Mouse (Mus musculus): Measurements from ENCODE around the gene Fam118b. TPM values are rescaled to one million over a fixed set of nuclear protein-coding genes. Genes with fewer than 3 reads are reported as not detected.

The Fam118b gene
- total RNA-seq, 2 experiments from 2014 or later: 23.7 to 26.8 TPM

DNA sequence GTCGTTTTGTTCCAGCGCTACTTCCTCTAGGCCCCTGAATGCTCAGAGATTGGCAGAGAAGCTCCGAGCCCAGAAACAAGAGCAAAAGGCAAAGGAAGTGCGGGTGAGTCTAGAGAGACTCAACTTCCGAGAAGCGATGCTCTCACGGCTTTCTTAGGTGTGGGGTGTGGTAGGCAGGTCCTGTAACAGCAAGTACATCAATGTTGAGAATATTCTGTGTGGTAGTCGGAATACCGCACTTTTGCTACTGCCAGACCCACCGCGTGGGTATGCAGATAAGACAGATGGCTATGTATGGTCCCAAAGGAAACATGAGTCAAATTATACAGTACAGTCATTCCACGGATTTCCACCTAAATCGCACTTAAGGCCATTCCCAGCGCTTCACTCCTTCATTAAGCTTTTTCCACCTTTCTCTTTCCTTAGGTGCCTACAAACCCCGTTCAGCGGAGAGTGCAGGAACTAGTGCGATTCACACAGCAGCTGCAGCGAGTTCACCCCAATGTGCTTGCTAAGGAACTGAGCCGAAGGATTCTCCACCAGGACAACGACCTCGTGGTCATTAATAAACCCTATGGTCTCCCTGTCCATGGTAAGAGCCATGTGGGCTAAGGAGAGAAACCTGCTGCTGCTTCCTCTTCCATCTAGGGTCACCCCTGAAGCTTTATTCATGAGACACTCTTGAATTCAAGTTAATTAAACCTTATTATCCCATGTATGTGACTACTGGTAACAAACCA is 541 bp upstream of the Fam118b start:
- DNase-seq (ENCODE audit: low spot score in 2 of 2): no peak

DNA sequence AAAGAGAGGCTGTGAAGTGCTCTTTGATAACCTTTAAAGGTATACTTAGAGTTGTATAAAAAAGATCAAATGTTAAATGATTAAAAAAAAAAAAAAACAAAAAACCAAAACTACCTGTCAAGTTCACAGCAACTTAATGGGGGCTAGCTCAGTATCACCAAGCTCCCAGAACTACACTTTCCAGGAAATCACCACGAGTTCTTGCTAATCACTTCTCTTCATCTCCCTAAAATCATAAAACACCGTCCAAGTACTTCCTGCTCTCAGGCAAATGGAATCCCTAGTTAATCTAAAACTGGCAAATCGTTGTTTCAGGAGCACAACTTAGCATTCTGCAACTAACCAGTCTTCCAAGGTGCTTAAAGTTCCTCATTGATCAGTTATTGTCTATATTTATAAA is 3.1 kb downstream of the Fam118b start:
- DNase-seq (ENCODE audit: low spot score in 2 of 2): no peak

DNA sequence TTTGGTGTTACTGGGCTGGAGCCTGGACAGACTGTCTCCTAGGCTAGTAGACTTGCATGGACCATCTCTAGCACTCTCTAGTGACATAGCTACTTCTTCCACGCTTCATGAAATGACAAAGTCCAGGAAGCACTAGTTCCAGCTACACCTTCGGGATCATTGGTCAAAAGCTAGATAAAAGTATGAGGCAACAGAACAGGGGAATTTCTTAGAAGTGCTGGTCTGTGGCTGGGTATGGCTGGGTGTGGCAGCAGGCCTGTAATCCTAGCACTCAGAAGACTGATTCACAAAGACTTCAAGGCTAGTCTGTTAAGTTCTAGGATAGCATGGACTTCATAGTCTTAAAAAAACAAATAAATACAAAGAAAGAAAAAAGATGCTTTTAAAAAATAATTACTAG is 4.2 kb downstream of the Fam118b start:
- no peak for DNase-seq (ENCODE audit: low spot score in 2 of 2)

DNA sequence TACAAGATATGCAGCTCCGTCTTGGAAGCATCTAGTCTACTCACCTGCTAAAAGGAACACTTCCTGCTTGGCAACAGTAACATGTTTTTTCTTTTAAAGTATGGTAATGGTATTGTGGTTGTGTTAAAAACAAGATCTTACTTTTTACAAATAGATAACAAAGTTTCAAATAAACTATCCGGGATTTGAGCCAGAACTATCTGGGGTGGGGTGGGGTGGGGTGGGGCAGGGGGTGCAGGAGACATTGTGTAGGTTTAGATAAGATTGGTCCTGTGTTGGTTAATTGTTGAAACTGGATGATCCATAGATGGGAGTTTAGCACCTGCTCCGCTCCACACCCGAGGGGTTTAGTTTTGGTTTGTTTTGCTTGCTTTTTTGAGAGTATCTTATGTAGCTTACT is 5.2 kb downstream of the Fam118b start:
- DNase-seq (ENCODE audit: low spot score in 2 of 2): no peak

DNA sequence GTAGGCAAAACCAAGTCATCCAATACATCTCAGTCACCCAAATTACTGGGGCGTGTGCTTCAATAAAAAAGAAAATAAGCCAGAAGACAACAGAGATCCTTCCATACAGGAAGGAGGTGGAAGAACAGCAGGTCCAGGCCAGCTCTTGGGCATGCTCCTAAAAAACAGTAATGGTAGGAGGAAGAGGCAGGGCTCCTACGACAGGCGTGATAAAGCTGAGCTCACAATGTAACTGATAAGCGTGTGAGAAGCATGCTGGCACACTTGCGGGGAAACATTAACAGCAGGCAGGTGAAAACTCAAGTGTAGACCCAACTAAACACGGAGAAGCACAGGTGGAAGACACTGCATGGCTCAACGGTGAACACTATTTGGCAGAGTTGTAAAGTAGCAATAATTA is 10.2 kb downstream of the Fam118b start:
- DNase-seq (ENCODE audit: low spot score in 2 of 2): no peak

DNA sequence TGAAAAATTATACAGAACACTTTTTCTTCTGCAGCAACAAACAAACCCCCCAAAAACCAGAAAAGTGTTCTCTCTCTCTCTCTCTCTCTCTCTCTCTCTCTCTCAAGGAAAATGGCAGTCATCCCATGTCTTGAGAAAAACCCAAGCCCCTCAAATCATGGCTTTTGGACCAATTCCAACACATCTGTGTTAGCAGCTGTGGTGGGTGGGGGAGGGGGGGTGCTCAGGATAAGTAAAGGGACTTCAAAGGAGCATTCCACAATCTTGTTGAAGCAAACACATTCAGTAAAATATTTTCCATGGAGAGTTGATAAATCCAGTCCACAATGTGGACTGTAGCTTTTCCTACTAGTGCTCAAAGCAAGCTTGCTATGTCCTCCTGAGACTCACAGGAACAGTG is 18.1 kb downstream of the Fam118b start:
- no peak for DNase-seq (ENCODE audit: low spot score in 2 of 2)

DNA sequence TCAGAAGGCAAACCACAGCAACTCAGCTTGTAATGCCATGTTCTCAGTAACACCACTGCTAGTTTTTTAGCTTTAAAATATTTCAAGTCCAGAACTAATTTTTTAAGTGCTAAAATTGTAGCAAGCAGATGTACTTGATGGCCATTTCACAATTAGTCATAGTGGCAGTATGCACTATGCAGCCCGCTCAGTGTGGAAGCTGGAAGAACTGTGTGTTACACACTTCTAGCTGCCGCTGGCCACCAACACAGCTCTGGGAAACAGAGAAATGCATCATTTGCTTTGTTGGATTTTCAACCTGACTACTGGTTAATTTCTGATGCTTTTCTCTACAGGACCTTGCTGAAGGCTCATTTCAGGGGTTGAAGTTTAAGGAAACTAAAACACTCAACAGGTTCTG is 20.2 kb downstream of the Fam118b start:
- no peak for DNase-seq (ENCODE audit: low spot score in 2 of 2)

DNA sequence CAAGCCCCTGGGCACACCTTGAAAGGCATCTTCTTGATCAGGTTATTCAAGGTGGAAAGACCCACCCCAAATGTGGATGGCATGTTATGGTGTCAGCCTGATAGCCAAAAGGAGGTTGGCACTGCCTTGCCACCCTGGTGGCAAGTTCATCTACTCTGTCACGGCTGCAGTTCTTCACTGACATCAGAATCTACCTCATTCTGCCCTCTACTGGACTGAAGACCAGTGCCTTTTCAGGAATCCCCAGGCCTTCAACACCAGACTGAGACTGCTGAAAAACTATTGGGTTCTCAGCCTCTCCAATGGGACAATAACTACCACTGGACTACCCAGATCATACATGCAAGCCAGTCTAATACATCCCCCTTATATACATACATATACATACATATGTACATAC is 27.9 kb downstream of the Fam118b start:
- no peak for DNase-seq (ENCODE audit: low spot score in 2 of 2)

DNA sequence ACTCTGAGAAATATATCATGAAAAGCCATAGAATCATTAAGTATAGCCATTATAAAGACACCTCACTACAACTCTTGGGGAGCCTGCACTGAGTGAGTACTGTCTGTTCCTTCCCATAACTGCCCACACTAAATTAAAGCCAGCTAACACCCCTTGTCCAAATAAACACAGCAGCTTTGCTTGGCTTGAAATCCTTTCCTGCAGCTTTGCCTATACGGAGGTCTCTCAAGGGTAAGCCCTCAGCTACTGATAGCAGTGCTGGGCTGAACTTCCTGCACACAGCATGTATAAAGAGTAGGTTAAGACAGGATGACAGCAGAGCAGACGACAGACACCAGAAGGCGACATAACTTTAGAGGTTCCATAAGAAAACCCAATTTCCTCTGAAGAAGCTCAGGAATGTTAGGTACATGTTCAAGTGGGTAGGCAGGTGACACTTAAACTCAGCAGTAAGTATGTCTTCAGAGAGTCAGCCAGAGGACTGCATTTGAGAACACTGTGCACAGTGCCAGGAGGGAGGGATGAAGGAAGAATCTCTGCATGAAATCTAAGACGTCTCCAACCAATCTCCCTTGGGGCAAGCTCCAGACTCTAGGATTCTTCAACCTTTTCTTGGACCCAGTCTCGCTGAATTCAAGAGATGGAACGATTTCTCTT is 28.6 kb downstream of the Fam118b start:
- DNase-seq (ENCODE audit: low spot score in 2 of 2): no peak

DNA sequence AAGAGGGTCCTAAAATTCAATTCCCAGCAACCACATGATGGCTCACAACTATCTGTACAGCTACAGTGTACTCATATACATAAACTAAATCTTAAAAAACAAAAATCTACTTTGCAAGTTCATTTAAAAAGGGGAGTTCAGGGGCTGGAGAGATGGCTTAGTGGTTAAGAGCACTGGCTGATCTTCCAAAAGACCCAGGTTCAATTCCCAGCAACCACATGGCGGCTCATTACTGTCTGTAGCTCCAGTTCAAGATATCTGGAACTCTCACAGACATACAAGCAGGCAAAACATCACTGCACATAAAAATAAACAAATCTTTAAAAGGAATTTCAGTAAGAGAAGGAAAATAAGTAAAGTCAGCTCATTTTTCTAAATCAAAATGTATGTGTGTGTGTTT is 29.2 kb downstream of the Fam118b start:
- DNase-seq (ENCODE audit: low spot score in 2 of 2): no peak

DNA sequence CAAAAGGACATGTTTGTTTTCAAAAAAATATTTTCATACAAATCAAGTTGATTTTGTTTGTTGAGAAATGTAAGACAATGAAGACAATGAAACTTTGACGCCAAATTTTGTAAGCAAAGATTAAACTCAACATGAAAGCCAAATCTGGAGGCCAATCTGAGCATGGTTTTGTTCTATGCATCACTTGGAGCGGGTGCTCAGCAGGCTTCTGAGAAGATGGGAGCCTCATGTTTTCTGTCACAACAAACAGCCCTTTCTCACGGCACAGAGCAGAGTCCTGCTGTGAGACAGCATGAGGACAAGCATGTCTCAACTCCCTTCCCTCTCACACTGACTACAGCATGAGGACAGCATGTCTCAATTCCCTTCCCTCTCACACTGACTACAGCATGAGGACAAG is 31.6 kb downstream of the Fam118b start:
- no peak for DNase-seq (ENCODE audit: low spot score in 2 of 2)

DNA sequence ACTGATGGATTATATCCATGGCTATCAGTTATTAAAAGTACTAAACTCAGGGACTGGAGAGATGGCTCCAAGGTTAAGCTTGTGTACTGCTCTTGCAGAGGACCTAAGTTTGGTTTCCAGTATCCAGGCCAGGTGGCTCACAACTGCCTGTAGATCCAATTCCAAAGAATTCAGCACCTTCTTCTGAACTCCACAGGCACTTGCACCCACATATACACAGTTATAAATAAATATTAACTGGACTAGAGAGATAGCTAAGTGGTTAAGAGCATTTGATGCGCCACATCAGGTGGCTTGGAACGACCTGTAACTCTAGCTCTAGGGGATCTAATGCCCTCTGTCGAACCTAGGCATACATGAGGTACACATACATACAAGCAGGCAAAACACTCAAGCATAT is 38.9 kb downstream of the Fam118b start:
- DNase-seq (ENCODE audit: low spot score in 2 of 2): no peak

DNA sequence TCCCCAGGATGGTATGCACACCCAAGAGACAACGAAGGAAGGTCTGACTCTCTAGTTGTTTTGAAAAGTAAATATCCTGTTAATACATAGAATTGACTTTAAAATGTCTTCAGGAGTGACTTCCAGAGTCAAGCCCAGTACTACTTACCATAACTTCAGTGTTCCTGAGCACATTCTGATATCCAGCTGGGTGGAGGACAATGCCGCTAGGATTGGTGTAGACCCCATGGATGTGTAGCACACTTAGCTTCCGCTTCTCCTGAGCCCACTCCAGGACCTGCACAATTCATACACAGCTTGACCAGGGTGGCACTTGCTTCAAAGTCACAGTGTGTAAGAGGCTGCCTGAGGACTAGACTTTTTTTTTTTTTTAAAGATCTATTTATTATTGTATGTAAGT is 44.1 kb downstream of the Fam118b start:
- no peak for DNase-seq (ENCODE audit: low spot score in 2 of 2)

DNA sequence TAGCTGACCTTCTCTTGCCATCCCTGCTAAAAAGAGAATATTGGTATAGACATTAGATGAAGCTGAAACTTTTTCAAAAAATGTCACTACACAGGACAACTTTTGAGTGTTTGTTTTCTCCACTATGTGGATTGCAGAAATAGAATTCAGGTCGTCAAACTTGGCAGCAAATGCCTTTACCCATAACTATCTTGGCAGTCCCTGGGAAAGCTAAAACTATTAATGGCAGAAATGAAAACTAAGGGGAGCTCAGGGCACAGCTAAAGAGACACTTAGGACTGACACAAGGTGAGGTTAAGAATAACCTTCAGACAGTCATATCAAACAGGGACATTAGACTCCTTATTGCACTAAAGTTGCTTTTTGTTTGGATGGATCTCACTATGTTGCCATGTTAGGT is 49.6 kb downstream of the Fam118b start:
- DNase-seq (ENCODE audit: low spot score in 2 of 2): no peak

DNA sequence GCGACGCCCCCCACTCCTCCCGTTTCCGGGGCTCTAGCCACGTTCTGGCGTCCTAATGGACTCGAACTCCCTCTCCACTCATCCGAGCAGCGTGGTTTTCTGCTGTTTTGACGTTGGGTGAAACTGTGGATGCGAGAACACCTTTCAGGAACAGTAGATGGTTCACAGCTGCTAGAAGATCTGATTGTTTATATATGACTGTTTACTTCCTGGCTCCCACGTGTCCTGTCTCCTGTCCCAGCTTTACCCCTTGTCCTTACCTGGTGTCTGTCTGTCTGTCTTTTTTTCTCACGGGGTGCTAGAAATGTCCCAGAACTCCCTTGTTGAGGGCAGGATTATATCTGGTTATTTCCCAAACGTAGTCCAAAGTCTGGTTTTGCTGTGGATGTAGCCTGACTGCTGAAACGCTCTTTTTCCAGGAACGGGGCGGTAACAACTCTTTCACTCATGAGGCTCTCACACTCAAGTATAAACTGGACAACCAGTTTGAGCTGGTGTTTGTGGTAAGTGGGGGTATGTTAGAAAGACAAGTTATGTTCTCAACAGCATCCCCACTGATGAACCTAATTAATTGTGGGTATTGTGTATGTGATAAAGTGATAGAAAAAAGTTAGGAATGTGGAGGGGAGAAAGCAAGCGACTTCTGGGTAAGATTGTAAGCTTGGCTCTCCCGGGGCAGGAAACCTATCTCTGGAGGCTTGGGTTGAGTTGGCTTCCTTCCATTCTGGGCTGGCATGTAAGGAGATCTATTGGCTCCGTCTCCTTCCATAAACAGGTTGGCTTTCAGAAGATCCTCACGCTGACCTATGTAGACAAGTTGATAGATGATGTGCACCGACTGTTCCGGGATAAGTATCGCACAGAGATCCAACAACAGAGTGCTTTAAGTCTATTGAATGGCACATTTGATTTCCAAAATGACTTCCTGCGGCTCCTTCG is 55.8 kb downstream of the Fam118b start:
- DNase-seq (ENCODE audit: low spot score in 2 of 2): no peak

DNA sequence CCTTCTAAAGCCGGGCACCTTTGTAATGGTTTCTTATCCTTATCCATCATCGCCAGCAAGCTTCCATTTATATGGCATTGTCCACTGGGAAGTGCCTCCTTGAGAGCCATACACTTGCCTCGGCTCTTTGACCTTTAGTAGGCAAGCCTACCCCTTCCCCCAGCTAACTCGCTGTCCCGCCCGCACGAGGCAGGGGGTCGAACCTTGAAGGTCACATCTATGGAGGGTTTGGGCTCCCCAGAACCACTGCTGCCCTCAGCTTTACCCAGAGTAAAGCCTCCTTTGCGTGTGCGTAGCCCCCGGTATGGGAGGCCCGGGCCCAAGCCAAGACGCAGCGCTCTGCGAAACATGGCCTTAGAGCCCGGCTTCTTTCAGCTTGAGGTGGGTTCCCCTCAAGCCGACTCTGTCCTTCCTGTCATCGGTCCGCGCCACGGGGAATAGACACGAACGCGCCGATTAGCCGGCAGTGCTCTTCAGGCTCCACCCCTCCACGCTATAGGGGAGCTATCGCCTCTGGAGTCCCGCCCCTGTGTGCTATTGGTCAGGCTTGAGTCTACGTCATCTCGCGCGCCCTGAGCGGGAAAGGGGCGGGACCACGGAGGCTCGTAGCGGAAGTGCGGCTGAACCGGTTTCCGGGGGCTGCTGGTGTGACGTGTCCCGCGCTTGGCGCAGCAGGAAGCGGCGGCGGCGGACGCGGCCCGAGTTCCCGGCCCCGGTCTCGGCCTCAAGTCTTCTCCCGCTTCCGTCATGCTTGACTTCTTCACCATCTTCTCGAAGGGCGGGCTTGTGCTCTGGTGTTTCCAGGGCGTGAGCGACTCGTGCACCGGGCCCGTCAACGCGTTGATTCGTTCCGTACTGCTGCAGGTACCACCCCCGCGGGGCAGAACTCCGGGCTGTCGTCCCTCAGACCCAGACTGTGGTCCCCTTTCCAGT is 56.8 kb downstream of the Fam118b start, which contains the start of gene Foxred1:
TSS of gene Foxred1 (minus strand) at position 514 of the 933 bp plus-strand sequence.
- DNase-seq (ENCODE audit: low spot score in 2 of 2): peak; percentile 97 to 98

DNA sequence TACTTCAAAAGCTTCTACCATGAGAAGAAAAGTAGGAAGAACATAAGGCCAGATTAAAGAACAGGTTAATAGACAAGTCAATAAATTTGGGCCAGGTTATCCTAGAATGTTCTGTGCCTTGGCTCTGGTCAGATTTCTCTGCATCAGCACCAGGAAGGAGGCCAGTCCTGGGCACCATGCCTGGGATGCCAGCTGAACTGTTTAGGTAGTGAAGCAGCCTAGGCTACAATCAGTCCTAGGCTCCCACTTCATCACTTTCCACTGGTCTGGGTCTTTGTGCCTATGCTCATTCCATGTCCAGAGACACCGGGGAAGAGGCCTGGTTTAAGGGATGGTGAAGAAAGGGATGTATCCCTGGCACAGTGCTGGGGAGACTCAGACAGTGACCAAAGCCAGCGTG is 63.2 kb downstream of the Fam118b start:
- no peak for DNase-seq (ENCODE audit: low spot score in 2 of 2)

DNA sequence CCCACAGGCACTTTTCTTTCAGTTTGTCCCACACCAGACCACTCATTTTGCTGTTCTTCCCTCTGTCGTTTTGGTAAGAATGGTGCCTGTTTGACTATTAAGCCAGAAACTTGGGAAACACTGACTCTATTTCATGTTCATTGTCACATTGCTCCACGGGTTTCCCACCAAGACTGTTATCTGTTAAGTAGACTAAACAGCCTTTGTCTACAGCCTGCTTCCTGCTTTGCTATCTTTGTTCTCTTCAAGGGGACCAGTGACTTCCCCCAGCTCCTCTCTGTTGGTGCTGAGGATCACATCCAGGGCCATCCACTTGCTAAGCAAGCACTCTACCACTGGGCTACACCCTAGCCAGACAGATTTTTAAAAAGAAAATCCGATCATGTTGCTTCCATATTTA is 64.1 kb downstream of the Fam118b start:
- DNase-seq (ENCODE audit: low spot score in 2 of 2): no peak

DNA sequence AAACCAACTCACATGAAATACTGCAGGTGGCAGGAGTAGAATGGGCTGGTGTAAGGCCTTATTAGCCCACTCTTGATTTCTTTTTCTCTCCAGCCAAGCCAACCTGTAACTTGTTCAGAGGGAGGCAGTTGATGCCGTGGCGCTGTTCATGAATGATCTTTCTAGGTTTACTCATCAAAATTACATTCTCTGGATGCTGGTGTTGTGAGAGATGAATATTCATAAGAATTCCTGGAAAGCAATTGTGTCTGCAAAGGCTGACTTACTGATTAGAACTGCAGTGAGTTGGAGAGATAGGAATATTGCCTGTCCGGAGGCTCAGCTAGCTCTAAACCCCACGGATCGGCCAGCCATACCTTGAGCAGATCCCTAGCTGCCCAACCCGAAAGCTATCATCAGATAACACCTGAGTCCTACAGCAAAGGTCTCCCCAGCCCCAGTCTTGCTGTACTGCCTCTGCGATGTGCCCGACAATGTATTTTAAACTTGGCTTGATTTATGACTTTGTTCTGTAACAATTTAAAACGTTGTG is 67.0 kb downstream of the Fam118b start:
- DNase-seq (ENCODE audit: low spot score in 2 of 2): no peak

DNA sequence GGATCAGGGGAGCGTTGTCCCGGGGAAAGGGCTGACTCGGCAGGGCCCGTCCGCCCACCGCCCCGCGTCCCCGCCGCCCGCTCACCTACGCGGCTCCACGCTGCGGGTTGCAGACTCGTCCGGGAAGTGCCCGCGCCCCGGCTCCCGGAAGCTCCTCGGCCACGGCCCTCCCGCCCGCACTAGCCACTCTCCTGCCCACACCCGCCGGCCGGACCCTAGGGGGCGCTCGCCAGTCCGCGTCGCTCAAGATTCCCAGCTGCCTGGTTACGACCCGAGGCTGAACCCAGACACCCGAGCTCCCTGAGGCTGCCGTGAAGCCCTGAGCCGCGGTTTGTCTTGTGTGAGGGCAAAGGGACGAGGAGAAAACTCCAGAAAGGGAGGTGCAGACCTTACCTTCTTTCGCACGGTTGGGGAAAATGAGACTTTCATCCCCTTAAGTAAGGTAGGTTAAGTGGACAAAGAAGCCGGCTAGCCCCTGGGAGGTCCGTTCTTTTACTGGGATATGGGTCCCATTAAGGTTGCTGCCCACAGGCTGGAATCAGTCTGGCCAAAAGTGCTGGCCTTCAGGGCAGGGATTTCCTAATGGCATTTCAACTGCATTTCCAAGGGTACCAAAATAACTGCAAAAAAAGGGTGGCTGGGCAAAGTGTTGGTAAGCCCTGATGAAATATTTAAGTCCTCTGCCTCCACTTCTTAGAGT is 67.7 kb downstream of the Fam118b start, which contains the start of the genes Srpr and Tirap:
TSS of gene Srpr (plus strand) at position 404 of the 700 bp plus-strand sequence.
TSS of gene Tirap (minus strand) at position 520 of the 700 bp plus-strand sequence.
- DNase-seq (ENCODE audit: low spot score in 2 of 2): peak; percentile 92 to 95

Measured in gastrocnemius, postnatal 4 days (tissue).